Mouse (Mus musculus) kidney, postnatal 25 days (tissue): Measurements from ENCODE around the gene Dpy19l2.
A peak's percentile ranks its signal among the peaks of the same experiment; 100 is the strongest.
"Not testable (repeated sequence)": the region's sequence is repeated elsewhere in the genome, so short reads cannot be mapped to it uniquely, and the experiment has no call there.

Source experiments
- DNase-seq, 2 experiments: peaks; one replicate each; pipeline ENCODE4 v3.0.0; 2021; ENCODE audit warnings: mixed read lengths in 2 of 2

Dpy19l2 gene

GRCm38 (mm10) chr9:24695700-24696404, at the start of gene Dpy19l2:
Gene Dpy19l2 (minus strand): TSS chr9:24696293.
- peak in 1 of 2 experiments; percentile 40 for DNase-seq

DNA sequence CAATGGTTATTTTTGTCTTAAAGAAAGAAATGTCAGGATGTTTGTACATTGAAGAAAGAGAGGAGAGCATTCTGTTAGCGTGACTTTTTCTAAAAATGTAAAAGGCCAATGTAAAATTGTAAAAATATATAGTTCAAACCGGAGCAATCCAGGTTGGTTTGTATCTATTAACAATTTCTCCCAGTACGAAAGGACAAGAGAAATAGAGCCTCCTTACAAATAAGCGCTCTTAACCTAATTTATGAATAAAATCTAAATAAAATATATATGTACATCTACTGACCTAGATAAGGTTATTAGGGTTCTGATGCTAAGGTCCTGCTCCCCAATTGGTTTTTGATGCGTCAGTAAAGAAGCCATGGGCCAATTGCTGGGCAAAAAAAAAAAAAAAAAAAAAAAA, 48.9 kb upstream of the Dpy19l2 start:
- no peak for DNase-seq

DNA sequence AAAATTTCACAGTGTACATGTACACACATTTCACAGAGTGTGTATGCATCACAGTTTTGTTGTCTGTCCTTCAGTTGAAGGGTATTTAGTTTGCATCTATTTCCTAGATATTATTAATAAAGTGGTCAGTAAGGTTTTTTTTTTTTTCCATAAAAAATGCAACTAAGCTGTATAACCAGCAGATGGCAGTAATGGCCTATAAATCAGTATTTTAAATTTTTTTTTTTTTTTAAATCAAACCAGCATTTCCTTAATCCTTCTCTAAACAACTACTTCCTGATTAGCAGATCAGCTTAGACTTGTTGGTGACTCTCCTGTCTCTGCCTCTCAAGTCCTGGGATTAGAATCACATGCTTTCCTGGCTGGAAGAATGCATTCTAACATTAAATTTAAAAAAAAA, 5.2 kb upstream of the Dpy19l2 start:
- DNase-seq = no peak

DNA sequence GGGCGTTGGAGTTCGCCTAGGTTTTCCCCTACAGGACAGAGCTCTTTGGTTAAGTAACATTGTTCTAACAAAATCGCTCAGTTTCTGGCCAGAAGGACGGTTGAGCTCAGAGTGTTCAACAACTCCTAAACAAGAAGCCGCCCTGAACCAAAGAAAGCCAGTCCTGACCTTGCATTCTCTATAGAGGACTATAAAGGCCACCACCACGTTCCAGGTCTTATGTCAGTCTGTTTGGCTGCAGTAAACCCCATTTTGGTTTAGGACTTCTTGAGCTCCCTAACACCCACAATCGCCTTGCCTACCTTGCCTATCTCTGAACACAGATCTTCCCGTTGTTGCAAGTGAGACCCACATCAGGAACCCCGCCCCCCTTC, 299 bp upstream of the Dpy19l2 start:
- no peak for DNase-seq

DNA sequence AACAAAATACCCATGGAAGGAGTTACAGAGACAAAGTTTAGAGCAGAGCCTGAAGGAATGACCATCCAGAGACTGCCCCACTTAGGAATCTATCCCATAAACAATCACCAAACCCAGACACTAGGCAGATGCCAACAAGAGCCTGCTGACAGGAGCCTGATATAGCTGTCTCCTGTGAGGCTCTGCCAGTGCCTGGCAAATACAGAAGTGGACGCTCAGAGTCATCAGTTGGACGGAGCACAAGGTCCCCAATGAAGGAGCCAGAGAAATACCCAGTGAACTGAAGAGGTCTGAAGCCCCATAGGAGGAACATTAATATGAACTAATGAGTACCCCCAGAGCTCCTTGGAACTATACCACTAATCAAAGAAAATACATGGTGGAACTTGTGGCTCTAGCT, 58.8 kb downstream of the Dpy19l2 start:
- DNase-seq = not testable (repeated sequence)

GRCm38 (mm10) chr9:24624896-24625295, 71.2 kb downstream of the Dpy19l2 start, which contains the start of gene Cypt4:
Gene Cypt4 (plus strand): TSS chr9:24625196.
- DNase-seq = peak in 1 of 2 experiments; percentile 30

DNA sequence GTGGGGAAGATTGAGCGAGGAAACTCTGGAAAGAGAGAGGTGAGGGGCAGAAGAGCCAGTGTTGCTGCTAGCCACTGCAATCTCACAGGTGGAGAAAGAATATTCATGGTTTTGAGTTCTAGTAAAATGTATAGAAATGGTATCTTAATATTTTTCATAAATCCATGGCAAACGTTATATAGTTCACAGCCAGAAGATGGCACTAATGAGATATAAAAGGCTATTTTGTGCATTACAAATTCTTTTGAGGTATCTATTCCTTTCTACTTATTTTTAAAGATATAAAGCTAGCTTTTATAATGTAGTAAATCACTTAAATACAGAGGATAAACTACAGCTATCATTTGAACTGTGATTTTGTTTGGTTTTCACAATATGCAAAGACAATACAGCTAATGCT, 157.9 kb downstream of the Dpy19l2 start:
- DNase-seq = no peak

DNA sequence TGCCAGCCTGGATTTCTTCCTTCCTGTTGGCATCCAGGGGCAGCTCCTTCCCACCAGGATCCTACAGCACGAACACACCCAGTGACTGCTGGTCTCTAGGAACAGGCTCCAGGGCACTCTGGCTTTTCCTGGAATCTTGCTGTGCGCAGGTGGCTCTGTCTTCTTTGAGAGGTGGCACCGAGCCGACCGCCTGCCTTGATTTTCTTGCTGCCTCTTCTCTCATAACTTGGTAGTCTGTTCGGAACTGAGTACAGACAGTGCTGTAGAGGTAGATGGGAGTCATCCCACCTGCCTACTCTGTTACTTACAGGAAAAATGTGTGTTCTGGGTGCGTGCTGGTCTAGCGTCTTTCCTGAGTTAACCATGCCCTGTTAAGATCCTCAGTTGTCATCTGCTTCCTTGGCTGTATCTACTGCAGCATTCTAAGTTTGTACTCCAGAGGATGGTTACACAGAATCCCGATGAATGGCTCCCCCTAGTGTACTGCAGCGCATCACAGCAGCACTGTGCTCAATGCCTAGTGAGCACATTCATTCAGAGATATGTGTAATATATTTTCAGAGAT, 179.4 kb downstream of the Dpy19l2 start:
- DNase-seq = peak; percentile 55 to 71

DNA sequence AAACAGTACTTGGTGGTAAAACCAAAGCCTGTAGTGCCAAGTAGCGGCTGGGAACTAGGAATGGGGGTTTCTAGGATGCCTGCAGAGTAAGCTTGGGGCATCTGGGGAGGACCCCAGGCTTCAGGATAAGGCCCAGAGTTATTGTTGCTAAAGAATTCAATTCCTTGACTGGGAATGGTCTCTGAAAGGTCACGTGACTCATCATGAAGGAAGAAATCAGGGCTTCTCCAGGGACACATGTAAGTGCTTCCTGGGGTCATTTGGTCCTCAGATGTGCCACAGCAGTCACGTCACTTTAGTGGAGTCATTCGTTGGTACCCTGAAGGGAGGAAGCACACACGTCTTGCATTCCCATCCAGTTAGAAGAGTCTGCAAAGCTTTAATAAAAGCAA, 182.0 kb downstream of the Dpy19l2 start:
- DNase-seq = no peak

- DNase-seq = no peak
Observed at GRCm38 (mm10) chr9:24513290-24514077, 182.6 kb downstream of the Dpy19l2 start.

GRCm38 (mm10) chr9:24512121-24512539, 184.0 kb downstream of the Dpy19l2 start:
- no peak for DNase-seq

- no peak for DNase-seq
Observed at GRCm38 (mm10) chr9:24511371-24512120, 184.5 kb downstream of the Dpy19l2 start.

GRCm38 (mm10) chr9:24508880-24509279, 187.2 kb downstream of the Dpy19l2 start:
- DNase-seq = no peak
